Mouse (Mus musculus) lung, postnatal 0 days (tissue): ENCODE measurements around the gene Adcy6.

Experiments
- CTCF ChIP-seq: IDR thresholded peaks from 2 replicates; pipeline ENCODE4 v1.5.1; 2016; ENCODE audit warnings: antibody characterized with exemption, mild to moderate bottlenecking
- EP300 ChIP-seq: IDR thresholded peaks from 2 replicates; pipeline ENCODE4 v1.6.1; 2016; ENCODE audit warnings: antibody characterized with exemption, mild to moderate bottlenecking, control low read depth

- TF ChIP-seq CTCF (no peak), EP300 (no peak)
These were observed 38.9 kb downstream of the Adcy6 start, which contains the start of the genes Ccnt1 and 4930415O20Rik for GRCm38 (mm10) chr15:98570873-98571538.
